Mouse (Mus musculus) lung, adult 2 months (tissue): Measurements from ENCODE around the gene Vwa2.

Source experiments
- CTCF ChIP-seq: fragments of 200-500 bp; IDR thresholded peaks from 2 replicates; pipeline ENCODE4 v1.5.1; 2011; ENCODE audit warnings: mild to moderate bottlenecking, low read length, control low read depth; ENCODE audit not compliant: insufficient read depth
- POLR2A ChIP-seq: fragments of 200-500 bp; IDR thresholded peaks from 2 replicates; pipeline ENCODE4 v1.6.1; 2011; ENCODE audit warnings: low read depth, mild to moderate bottlenecking, control low read depth, low read length, borderline replicate concordance; ENCODE audit errors: extremely low read depth

DNA sequence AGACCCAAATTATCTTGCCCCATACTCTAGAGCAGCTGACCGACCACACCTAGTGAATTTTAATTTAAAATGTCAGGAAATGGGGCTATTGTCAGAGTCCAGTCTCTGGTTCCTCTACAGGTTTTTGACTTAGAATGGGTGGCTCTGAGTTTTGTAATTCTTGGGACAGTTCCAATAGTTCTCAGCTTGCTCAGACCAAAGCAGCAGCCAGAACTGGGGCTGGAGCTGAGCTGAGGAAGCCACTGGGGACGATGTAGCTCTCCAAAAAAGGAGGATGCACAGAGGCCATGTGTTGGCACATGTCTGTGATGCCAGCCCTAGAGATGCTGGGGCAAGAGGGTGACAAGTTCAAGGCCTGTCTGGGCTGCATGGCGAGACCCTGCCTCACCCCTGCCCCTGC lies 55.3 kb downstream of the Vwa2 start:
- TF ChIP-seq POLR2A (no peak), CTCF (no peak)
